Mouse (Mus musculus): ENCODE measurements around the gene Ttc7b.

Gene Ttc7b

GRCm38 (mm10) chr12:100276607-100277533, 243.8 kb downstream of the Ttc7b start:
- DNase-seq (ENCODE audit: low spot score) = peak; percentile 53

GRCm38 (mm10) chr12:100275850-100276249, 244.8 kb downstream of the Ttc7b start:
- peak; percentile 72 for DNase-seq (ENCODE audit: low spot score)

GRCm38 (mm10) chr12:100273033-100273432, 247.6 kb downstream of the Ttc7b start:
- no peak for DNase-seq (ENCODE audit: low spot score)

- no peak for DNase-seq (ENCODE audit: low spot score)
Measured at GRCm38 (mm10) chr12:100269967-100270662, 250.5 kb downstream of the Ttc7b start.

GRCm38 (mm10) chr12:100268011-100268410, 252.6 kb downstream of the Ttc7b start:
- no peak for DNase-seq (ENCODE audit: low spot score)

GRCm38 (mm10) chr12:100265546-100266309, 254.9 kb downstream of the Ttc7b start:
- peak; percentile 61 for DNase-seq (ENCODE audit: low spot score)

GRCm38 (mm10) chr12:100264941-100265340, 255.7 kb downstream of the Ttc7b start:
- no peak for DNase-seq (ENCODE audit: low spot score)

- DNase-seq (ENCODE audit: low spot score) = no peak
Measured at GRCm38 (mm10) chr12:100262846-100263245, 257.8 kb downstream of the Ttc7b start.

- DNase-seq (ENCODE audit: low spot score) = no peak
Measured at GRCm38 (mm10) chr12:100261761-100262160, 258.9 kb downstream of the Ttc7b start.

GRCm38 (mm10) chr12:100260151-100260550, 260.5 kb downstream of the Ttc7b start:
- DNase-seq (ENCODE audit: low spot score) = no peak

- no peak for DNase-seq (ENCODE audit: low spot score)
Measured at GRCm38 (mm10) chr12:100257779-100258178, 262.8 kb downstream of the Ttc7b start.

GRCm38 (mm10) chr12:100255441-100255949, 265.1 kb downstream of the Ttc7b start:
- no peak for DNase-seq (ENCODE audit: low spot score)

- no peak for DNase-seq (ENCODE audit: low spot score)
Measured at GRCm38 (mm10) chr12:100254471-100254870, 266.2 kb downstream of the Ttc7b start.

Measured in ovary, adult 18-20 months (tissue).